Mouse (Mus musculus): Measurements from ENCODE around the gene Arrb1.
A peak's percentile ranks its signal among the peaks of the same experiment; 100 is the strongest.

Arrb1 gene

GRCm38 (mm10) chr7:99641245-99641644, 106.0 kb downstream of the Arrb1 start:
- DNase-seq = no peak

GRCm38 (mm10) chr7:99642078-99642477, 106.8 kb downstream of the Arrb1 start:
- no peak for DNase-seq

- DNase-seq = no peak
Measured at GRCm38 (mm10) chr7:99644701-99645100, 109.4 kb downstream of the Arrb1 start.

GRCm38 (mm10) chr7:99648623-99649022, 113.4 kb downstream of the Arrb1 start:
- DNase-seq = peak; percentile 89 to 92

- DNase-seq = no peak
Measured at GRCm38 (mm10) chr7:99649585-99649984, 114.3 kb downstream of the Arrb1 start.

- no peak for DNase-seq
Measured at GRCm38 (mm10) chr7:99654244-99654643, 119.0 kb downstream of the Arrb1 start.
